19 mouse cellular contexts compared by ENCODE assay signal in genomic region chr9:105537473-105537872, GRCm38 (mm10). TPM values are rescaled to one million over a fixed set of nuclear protein-coding genes. Genes with fewer than 3 reads are reported as not detected.
DNase-seq lines count a peak whose midpoint lies in the region; TF ChIP-seq lines count a peak whose summit lies in the region.
"Had no signal": no experiment of that assay in that cellular context is flagged by ENCODE, and none has a peak within 500 bp of the region (broad histone marks: within the 10 kb centered on the region; RNA-seq: fewer than 3 reads in every experiment).

No protein-coding gene starts in this region.

- DNase-seq in heart, embryonic 10.5 days (ENCODE audit: low spot score) = no peak
- no peak for DNase-seq in heart, adult 2 months
- DNase-seq in CH12.LX (ENCODE audit: extremely low read depth) = no peak
- DNase-seq in brain, embryonic 14.5 days (ENCODE audit: low read depth) = peak; percentile 35
- no peak for DNase-seq in cerebellum, adult 9-11 months
- DNase-seq in heart, postnatal 36 days = no peak
- DNase-seq: cerebellum, adult 9-10 months; heart, postnatal 14 days; kidney, postnatal 14 days had no signal

- H3K79me2 ChIP-seq in heart, adult 2 months (replicated peaks; ENCODE audit: control insufficient read depth, insufficient read depth, low read length) = no peaks in the 10 kb centered on the region
- no peaks in the 10 kb centered on the region for H3K79me2 ChIP-seq in CH12.LX (replicated peaks; ENCODE audit: control insufficient read depth, extremely low read depth, insufficient read depth, poor library complexity, severe bottlenecking)

- H3K9ac ChIP-seq in heart, adult 2 months (ENCODE audit: low read depth, low read length) = no peak overlapping the region
- H3K9ac ChIP-seq in CH12.LX (ENCODE audit: insufficient read depth, low read depth) = no peak overlapping the region
- H3K9ac ChIP-seq: forebrain, embryonic 13.5 days; heart, embryonic 12.5 days; hindbrain, embryonic 14.5 days; limb, embryonic 13.5 days; liver, embryonic 14.5 days; lung, embryonic 15.5 days; neural tube, embryonic 12.5 days had no signal

- dilution Hi-C loops in CH12.LX (cut with MboI; ENCODE audit: extremely low pct_ligation_motif_present, extremely low pct_unique_long_range_greater_than_20kb, low sequenced_read_pairs) = no loop called here

- H3K9me3 ChIP-seq in heart, embryonic 10.5 days = no peaks in the 10 kb centered on the region
- H3K9me3 ChIP-seq in CH12.LX (replicated peaks; ENCODE audit: low read length) = no peaks in the 10 kb centered on the region
- H3K9me3 ChIP-seq: forebrain, embryonic 13.5 days; heart, embryonic 12.5 days; lung, embryonic 15.5 days had no signal

- TF ChIP-seq RAD21 in CH12.LX (IDR thresholded peaks at IDR 0.05; ENCODE audit: low read depth, low read length) = no peak

- no peak for TF ChIP-seq CTCF in heart, adult 2 months (IDR thresholded peaks at IDR 0.05)
- no peak for TF ChIP-seq CTCF in CH12.LX (conservative IDR thresholded peaks at IDR 0.05 in 1 of 2, IDR thresholded peaks at IDR 0.05 in 1 of 2; ENCODE audit: low read depth in 2 of 2, low read length in 2 of 2)
- TF ChIP-seq CTCF in brain, embryonic 14.5 days (IDR thresholded peaks at IDR 0.05; ENCODE audit: borderline replicate concordance, extremely low read depth, insufficient read depth, insufficient read length) = no peak
- TF ChIP-seq CTCF in small intestine, adult 2 months (IDR thresholded peaks at IDR 0.05; ENCODE audit: extremely low read depth, insufficient read length, insufficient replicate concordance, low read depth, low read length) = no peak

- no peak overlapping the region for H3K4me3 ChIP-seq in heart, embryonic 10.5 days
- no peak overlapping the region for H3K4me3 ChIP-seq in heart, adult 2 months
- H3K4me3 ChIP-seq in CH12.LX (replicated peaks in 1 of 3; ENCODE audit: low read depth in 2 of 3, low read length in 2 of 3, poor library complexity in 1 of 3) = no peak overlapping the region
- H3K4me3 ChIP-seq in small intestine, adult 2 months (ENCODE audit: low read depth, low read length) = no peak overlapping the region
- H3K4me3 ChIP-seq: forebrain, embryonic 13.5 days; heart, embryonic 12.5 days; limb, embryonic 13.5 days; lung, embryonic 15.5 days; neural tube, embryonic 12.5 days had no signal

- no peak for TF ChIP-seq EP300 in heart, adult 2 months (IDR thresholded peaks at IDR 0.05; ENCODE audit: insufficient read depth, low read depth, low read length)
- TF ChIP-seq EP300 in CH12.LX (IDR thresholded peaks at IDR 0.05; ENCODE audit: low read length) = no peak

- intact Hi-C loops in heart, adult 2 months (cut with DNase I) = no loop called here
- intact Hi-C loops in heart, postnatal 36 days (cut with DNase I) = no loop called here

- 37% methylated on average over 8 of the region's 8 CpGs for WGBS in heart, embryonic 10.5 days
- 53% methylated on average over 8 of the region's 8 CpGs for WGBS in heart, adult 2 months
- 20% methylated on average over 8 of the region's 8 CpGs for WGBS in small intestine, adult 2 months

- H3K27ac ChIP-seq in heart, embryonic 10.5 days = 0 out of 2 replicates have a peak overlapping the region, but pooled peaks have one; percentile 36
- H3K27ac ChIP-seq in heart, adult 2 months = no peak overlapping the region
- H3K27ac ChIP-seq in CH12.LX (ENCODE audit: insufficient read depth, low read depth) = no peak overlapping the region
- H3K27ac ChIP-seq in small intestine, adult 2 months (ENCODE audit: insufficient read depth, low read depth, low read length) = peak overlapping the region; percentile 47
- H3K27ac ChIP-seq: forebrain, embryonic 13.5 days; hindbrain, embryonic 14.5 days; limb, embryonic 13.5 days; liver, embryonic 14.5 days; lung, embryonic 15.5 days; macrophage; neural tube, embryonic 12.5 days had no signal

- in situ Hi-C loops in CH12.LX (cut with MboI; ENCODE audit: low pct_ligation_motif_present, low pct_unique_long_range_greater_than_20kb, low sequenced_read_pairs) = no loop called here

- H3K36me3 ChIP-seq in heart, embryonic 10.5 days = no peaks in the 10 kb centered on the region
- peaks cover 2% of the 10 kb centered on the region; the same call in 1 of the 2 replicates for H3K36me3 ChIP-seq in heart, adult 2 months (ENCODE audit: control insufficient read depth, insufficient read depth, low read length)
- no peaks in the 10 kb centered on the region for H3K36me3 ChIP-seq in CH12.LX (replicated peaks in 1 of 2; ENCODE audit: control insufficient read depth in 1 of 2, insufficient read depth in 1 of 2, low read length in 1 of 2)
- H3K36me3 ChIP-seq in small intestine, adult 2 months (ENCODE audit: control insufficient read depth, insufficient read depth, low read length) = no peaks in the 10 kb centered on the region
- H3K36me3 ChIP-seq: heart, embryonic 12.5 days; limb, embryonic 13.5 days; lung, embryonic 15.5 days; neural tube, embryonic 12.5 days had no signal

- TF ChIP-seq POLR2A in heart, adult 2 months (IDR thresholded peaks at IDR 0.05; ENCODE audit: insufficient read depth, low read depth, low read length) = no peak
- TF ChIP-seq POLR2A in CH12.LX (IDR thresholded peaks at IDR 0.05; ENCODE audit: low read depth, low read length) = no peak
- TF ChIP-seq POLR2A in brain, embryonic 14.5 days (IDR thresholded peaks at IDR 0.05; ENCODE audit: borderline replicate concordance, extremely low read depth, insufficient read depth, insufficient read length, poor library complexity, severe bottlenecking) = no peak
- TF ChIP-seq POLR2A in small intestine, adult 2 months (IDR thresholded peaks at IDR 0.05; ENCODE audit: low read depth, low read length) = no peak

- H3K4me1 ChIP-seq in heart, embryonic 10.5 days = peaks cover 18% of the 10 kb centered on the region
- peaks cover 1% of the 10 kb centered on the region; the same call in 1 of the 2 replicates for H3K4me1 ChIP-seq in heart, adult 2 months (ENCODE audit: control insufficient read depth, insufficient read depth, low read length)
- peaks cover 0 to 10% of the 10 kb centered on the region in 2 experiments; a peak in 2 of 4 replicates for H3K4me1 ChIP-seq in CH12.LX (ENCODE audit: control insufficient read depth in 1 of 2, insufficient read depth in 2 of 2)
- H3K4me1 ChIP-seq in small intestine, adult 2 months (ENCODE audit: control insufficient read depth, insufficient read depth, insufficient read length, low read length) = peaks cover 1% of the 10 kb centered on the region; the same call in 1 of the 2 replicates

- no peaks in the 10 kb centered on the region for H3K27me3 ChIP-seq in heart, embryonic 10.5 days (ENCODE audit: insufficient read depth, poor library complexity, severe bottlenecking)
- no peaks in the 10 kb centered on the region for H3K27me3 ChIP-seq in heart, adult 2 months (ENCODE audit: control insufficient read depth, insufficient read depth, low read length)
- H3K27me3 ChIP-seq in CH12.LX (replicated peaks) = peaks cover 1% of the 10 kb centered on the region
- H3K27me3 ChIP-seq in small intestine, adult 2 months (ENCODE audit: control insufficient read depth, insufficient read depth, low read length) = no peaks in the 10 kb centered on the region
- H3K27me3 ChIP-seq: forebrain, embryonic 13.5 days; heart, embryonic 12.5 days; limb, embryonic 13.5 days; lung, embryonic 15.5 days; neural tube, embryonic 12.5 days had no signal

- H3K4me2 ChIP-seq in CH12.LX (ENCODE audit: insufficient read depth, low read depth, poor library complexity, severe bottlenecking) = peak overlapping the region; percentile 54; the same call in 1 of the 2 replicates
- H3K4me2 ChIP-seq: forebrain, embryonic 13.5 days; heart, embryonic 12.5 days; hindbrain, embryonic 14.5 days; lung, embryonic 15.5 days; midbrain, embryonic 11.5 days; neural tube, embryonic 12.5 days had no signal

TF ChIP-seq in CH12.LX, 34 proteins besides CTCF, POLR2A, EP300 and RAD21:
- TF ChIP-seq ZNF384 (IDR thresholded peaks at IDR 0.05; ENCODE audit: low read depth, low read length) (no peak), SIN3A (IDR thresholded peaks at IDR 0.05; ENCODE audit: low read length) (no peak), MAX (IDR thresholded peaks at IDR 0.05; ENCODE audit: low read length) (no peak), POLR2AphosphoS2 (IDR thresholded peaks at IDR 0.05; ENCODE audit: low read depth, low read length) (no peak), PAX5 (IDR thresholded peaks at IDR 0.05; ENCODE audit: low read length) (no peak), ELF1 (IDR thresholded peaks at IDR 0.05; ENCODE audit: low read depth, low read length) (no peak), ZC3H11A (IDR thresholded peaks at IDR 0.05; ENCODE audit: low read depth, low read length) (no peak), MYC (IDR thresholded peaks at IDR 0.05; ENCODE audit: low read depth, low read length) (no peak), MXI1 (IDR thresholded peaks at IDR 0.05; ENCODE audit: low read depth, low read length) (no peak), CHD1 (IDR thresholded peaks at IDR 0.05; ENCODE audit: low read depth, low read length) (no peak), UBTF (IDR thresholded peaks at IDR 0.05; ENCODE audit: low read depth, low read length) (no peak), NRF1 (IDR thresholded peaks at IDR 0.05; ENCODE audit: low read depth, low read length) (no peak), ETS1 (conservative IDR thresholded peaks at IDR 0.05; ENCODE audit: low read depth, low read length) (no peak), USF1 (IDR thresholded peaks at IDR 0.05; ENCODE audit: low read depth, low read length) (no peak), JUN (IDR thresholded peaks at IDR 0.05; ENCODE audit: insufficient read depth, low read depth, low read length) (no peak), SMC3 (IDR thresholded peaks at IDR 0.05; ENCODE audit: low read depth, low read length) (no peak), E2F4 (IDR thresholded peaks at IDR 0.05; ENCODE audit: insufficient replicate concordance, low read depth, low read length) (no peak)

RNA-seq across cellular contexts. Expression of gene Atp2c1, which starts 10.4 kb away (rescaled TPM):
- 65.1 and 65.8 TPM in 2 replicates for polyA plus RNA-seq in heart, embryonic 10.5 days (2016; fragmentation: Nextera tagmentation; extraction: Ambion mirVana)
- 10 to 100 TPM; 57.7 to 62.9 TPM for total RNA-seq in heart, adult 2 months (2021)
- polyA plus RNA-seq in heart, adult 2 months (2012; rRNA removed) = 26.6 and 54.2 TPM in 2 replicates
- 45.8 and 53.1 TPM in 2 replicates for total RNA-seq in CH12.LX (2012; rRNA removed)
- total RNA-seq in CH12.LX (2014; rRNA removed) = 51.7 and 62.6 TPM in 2 replicates
- 60.0 and 60.7 TPM in 2 replicates for polyA plus RNA-seq in CH12.LX (2012; ENCODE audit: insufficient read length, low read depth)
- 94.8 and 102 TPM in 2 replicates for polyA plus RNA-seq in brain, embryonic 14.5 days (2012; rRNA removed)
- polyA plus RNA-seq in small intestine, adult 2 months (2012; rRNA removed) = 22.5 and 34.1 TPM in 2 replicates
- 10 to 100 TPM; 64.6 to 69.8 TPM for total RNA-seq in heart, postnatal 36 days (2021)

Comparison
In these comparisons a context has a peak if more than half of its experiments do, and no peak if none do; other contexts are left out.
1. H3K27ac ChIP-seq: peak in heart, embryonic 10.5 days (single experiment) and small intestine, adult 2 months (single experiment); none in heart, adult 2 months (single experiment) and CH12.LX (single experiment).